Mouse (Mus musculus) G1E (cell line): ENCODE results near the gene Capzb. TPM values are rescaled to one million over a fixed set of nuclear protein-coding genes. Genes with fewer than 3 reads are reported as not detected.

Experiments used
- ATAC-seq: 2 replicates; pipeline ENCODE4 v1.8.0; 2016; ENCODE audit warnings: mild to moderate bottlenecking; ENCODE audit not compliant: insufficient number of reproducible peaks, poor library complexity, low FRiP score, severe bottlenecking; ENCODE audit errors: extremely low read depth
- DNase-seq: peaks from one replicate; pipeline ENCODE4 v3.0.0; 2012; ENCODE audit warnings: low spot score
- H3K27me3 ChIP-seq: 2 replicates; pipeline ENCODE4 v1.6.1; 2012; ENCODE audit warnings: mild to moderate bottlenecking, low read length, inconsistent platforms; ENCODE audit not compliant: insufficient read depth
- H3K36me3 ChIP-seq: replicated peaks from 2 replicates; pipeline ENCODE3; 2012; ENCODE audit warnings: mild to moderate bottlenecking, inconsistent platforms
- H3K4me1 ChIP-seq: 2 replicates; pipeline ENCODE4 v1.6.1; 2012; ENCODE audit warnings: low read depth, low read length, inconsistent platforms, mixed read lengths; ENCODE audit not compliant: insufficient read depth
- H3K4me3 ChIP-seq: 2 replicates; pipeline ENCODE4 v1.5.1; 2012; ENCODE audit warnings: low read depth, mild to moderate bottlenecking, inconsistent platforms, low read length, moderate library complexity, mixed read lengths
- H3K9me3 ChIP-seq: replicated peaks from 2 replicates; pipeline ENCODE4 v1.6.1; 2012; ENCODE audit warnings: inconsistent platforms
- CTCF ChIP-seq: IDR thresholded peaks from 2 replicates; pipeline ENCODE4 v1.5.1; 2012; ENCODE audit warnings: low read depth, low read length, inconsistent platforms, mixed read lengths
- GATA1 ChIP-seq: IDR thresholded peaks from 2 replicates; pipeline ENCODE4 v1.6.1; 2012; ENCODE audit warnings: borderline replicate concordance, low read length, inconsistent platforms, mixed read lengths
- GATA2 ChIP-seq: IDR thresholded peaks from 2 replicates; pipeline ENCODE4 v1.6.1; 2012; ENCODE audit warnings: low read depth, low read length, inconsistent platforms, borderline replicate concordance
- POLR2AphosphoS5 ChIP-seq: IDR thresholded peaks from 2 replicates; pipeline ENCODE4 v1.6.1; 2012; ENCODE audit warnings: low read depth, low read length, inconsistent platforms; ENCODE audit not compliant: insufficient replicate concordance
- TAL1 ChIP-seq: conservative IDR thresholded peaks from 2 replicates; pipeline ENCODE4 v1.6.1; 2012; ENCODE audit warnings: low read depth, low read length, inconsistent platforms, mixed read lengths
- polyA plus RNA-seq: library from polyadenylated mRNA; stranded (reverse); fragments of >175 nt; gene quantifications from 2 replicates; pipeline ENCODE4 v1.2.3, GENCODE M21; 2012
- total RNA-seq, 2 experiments: library from RNA; stranded (forward) in 1 of 2; stranded (reverse) in 1 of 2; fragments of 200-1000 nt in 1 of 2; fragments of >200 nt in 1 of 2; fragmentation: Nextera tagmentation in 1 of 2; gene quantifications; 2 replicates each; pipeline ENCODE4 v1.2.3; 2014 to 2017

The Capzb gene
- total and polyA plus RNA-seq, 3 experiments: 91.8 to 310 (median 110) TPM

GRCm38 (mm10) chr4:139330605-139331004 lies 137.9 kb downstream of the Capzb start:
- ATAC-seq: peak; percentile 83
- DNase-seq: peak; percentile 70
- H3K4me1 ChIP-seq: peaks cover 49% of the 10 kb centered on the region

GRCm38 (mm10) chr4:139334631-139335295 lies 142.1 kb downstream of the Capzb start:
- ATAC-seq (no peak), DNase-seq (no peak)
- peaks cover 15% of the 10 kb centered on the region for H3K36me3 ChIP-seq
- H3K4me1 ChIP-seq: peaks cover 69% of the 10 kb centered on the region
- no peaks in the 10 kb centered on the region for H3K9me3 ChIP-seq
- peak overlapping the region; percentile 30; the same call in 1 of the 2 replicates for H3K4me3 ChIP-seq
- no peaks in the 10 kb centered on the region for H3K27me3 ChIP-seq
- TF ChIP-seq TAL1 (no peak), POLR2AphosphoS5 (no peak), CTCF (no peak), GATA2 (no peak), GATA1 (no peak)

More at GRCm38 (mm10) chr4:139330605-139331004, 137.9 kb downstream of the Capzb start:
- Histone ChIP-seq H3K36me3 (peaks cover 15% of the 10 kb centered on the region), H3K4me3 (peak overlapping the region; percentile 71), H3K9me3 (no peaks in the 10 kb centered on the region), H3K27me3 (no peaks in the 10 kb centered on the region)
- peak; percentile 38; the same call in 1 of the 2 replicates for TF ChIP-seq CTCF
- no peak for TF ChIP-seq GATA1
- no peak for TF ChIP-seq GATA2

GRCm38 (mm10) chr4:139335507-139335906 lies 142.8 kb downstream of the Capzb start:
- no peaks in the 10 kb centered on the region for H3K9me3 ChIP-seq
- H3K27me3 ChIP-seq: no peaks in the 10 kb centered on the region
- H3K4me3 ChIP-seq: peak overlapping the region; percentile 30; the same call in 1 of the 2 replicates
- peaks cover 67% of the 10 kb centered on the region for H3K4me1 ChIP-seq
- DNase-seq (peak; percentile 91), ATAC-seq (peak; percentile 79)
- peaks cover 15% of the 10 kb centered on the region for H3K36me3 ChIP-seq
- TF ChIP-seq CTCF (no peak), TAL1 (peak; percentile 89)

GRCm38 (mm10) chr4:139336822-139337483 lies 144.3 kb downstream of the Capzb start:
- Histone ChIP-seq H3K4me3 (peak overlapping the region; percentile 89), H3K27me3 (no peaks in the 10 kb centered on the region), H3K36me3 (peaks cover 15% of the 10 kb centered on the region), H3K9me3 (no peaks in the 10 kb centered on the region), H3K4me1 (peaks cover 52% of the 10 kb centered on the region)
- TF ChIP-seq CTCF (peak; percentile 87), GATA2 (no peak)
- peak; percentile 64 for ATAC-seq
- DNase-seq: peak; percentile 52

- ATAC-seq: no peak
- Histone ChIP-seq H3K4me1 (peaks cover 46% of the 10 kb centered on the region), H3K36me3 (peaks cover 8% of the 10 kb centered on the region), H3K27me3 (no peaks in the 10 kb centered on the region), H3K9me3 (no peaks in the 10 kb centered on the region), H3K4me3 (no peak overlapping the region)
- DNase-seq: no peak
- no peak for TF ChIP-seq CTCF
- no peak for TF ChIP-seq TAL1
- TF ChIP-seq GATA2: no peak
- TF ChIP-seq POLR2AphosphoS5: no peak
- TF ChIP-seq GATA1: no peak
These were observed 145.4 kb downstream of the Capzb start for GRCm38 (mm10) chr4:139338145-139338544.

GRCm38 (mm10) chr4:139340835-139341234 lies 148.1 kb downstream of the Capzb start:
- Histone ChIP-seq H3K4me3 (no peak overlapping the region), H3K4me1 (peaks cover 27% of the 10 kb centered on the region), H3K27me3 (no peaks in the 10 kb centered on the region), H3K9me3 (no peaks in the 10 kb centered on the region), H3K36me3 (peaks cover 28% of the 10 kb centered on the region)
- no peak for DNase-seq
- TF ChIP-seq CTCF: no peak
- no peak for TF ChIP-seq GATA2
- TF ChIP-seq POLR2AphosphoS5: no peak
- ATAC-seq: no peak

Other genes starting within 250 kb of the Capzb start
- not detected in 2 replicates for gene Rnf186, start 225.8 kb upstream of the Capzb start, total RNA-seq (2014; fragmentation: Nextera tagmentation)
- gene Rnf186, start 225.8 kb upstream of the Capzb start, total RNA-seq (2017): 0.12 and 0.27 TPM in 2 replicates
- not detected in 2 replicates for gene Rnf186, start 225.8 kb upstream of the Capzb start, polyA plus RNA-seq
- gene Tmco4, start 220.0 kb upstream of the Capzb start, total RNA-seq (2014; fragmentation: Nextera tagmentation): 8.8 and 11.6 TPM in 2 replicates
- gene Tmco4, start 220.0 kb upstream of the Capzb start, total RNA-seq (2017): 16.3 and 16.5 TPM in 2 replicates
- gene Tmco4, start 220.0 kb upstream of the Capzb start, polyA plus RNA-seq: 17.1 and 19.8 TPM in 2 replicates
- gene Htr6, start 117.3 kb upstream of the Capzb start, total RNA-seq (2014; fragmentation: Nextera tagmentation): not detected in 2 replicates
- 0.06 TPM in 1 of 2 replicates, not detected in the other for gene Htr6, start 117.3 kb upstream of the Capzb start, total RNA-seq (2017)
- gene Htr6, start 117.3 kb upstream of the Capzb start, polyA plus RNA-seq: not detected in 2 replicates
- not detected in 2 replicates for gene Nbl1, start 99.9 kb upstream of the Capzb start, total RNA-seq (2014; fragmentation: Nextera tagmentation)
- gene Nbl1, start 99.9 kb upstream of the Capzb start, total RNA-seq (2017): 0.11 TPM in 1 of 2 replicates, not detected in the other
- gene Nbl1, start 99.9 kb upstream of the Capzb start, polyA plus RNA-seq: 0.05 and 0.18 TPM in 2 replicates
- 342 and 377 TPM in 2 replicates for gene Minos1, start 61.8 kb upstream of the Capzb start, total RNA-seq (2014; fragmentation: Nextera tagmentation)
- gene Minos1, start 61.8 kb upstream of the Capzb start, total RNA-seq (2017): 323 and 338 TPM in 2 replicates
- 11.9 and 12.8 TPM in 2 replicates for gene Minos1, start 61.8 kb upstream of the Capzb start, polyA plus RNA-seq
- 4.3 and 6.8 TPM in 2 replicates for gene Pqlc2, start 117.8 kb downstream of the Capzb start, total RNA-seq (2014; fragmentation: Nextera tagmentation)
- 11.8 and 14.0 TPM in 2 replicates for gene Pqlc2, start 117.8 kb downstream of the Capzb start, total RNA-seq (2017)
- gene Pqlc2, start 117.8 kb downstream of the Capzb start, polyA plus RNA-seq: 3.8 and 4.4 TPM in 2 replicates
- 7.8 and 13.2 TPM in 2 replicates for gene Akr7a5, start 117.8 kb downstream of the Capzb start, total RNA-seq (2014; fragmentation: Nextera tagmentation)
- 13.8 and 19.1 TPM in 2 replicates for gene Akr7a5, start 117.8 kb downstream of the Capzb start, total RNA-seq (2017)
- 57.3 and 64.0 TPM in 2 replicates for gene Akr7a5, start 117.8 kb downstream of the Capzb start, polyA plus RNA-seq
- 60.7 and 78.4 TPM in 2 replicates for gene Mrto4, start 159.7 kb downstream of the Capzb start, total RNA-seq (2014; fragmentation: Nextera tagmentation)
- 65.6 and 75.9 TPM in 2 replicates for gene Mrto4, start 159.7 kb downstream of the Capzb start, total RNA-seq (2017)
- 68.6 and 97.0 TPM in 2 replicates for gene Mrto4, start 159.7 kb downstream of the Capzb start, polyA plus RNA-seq
- gene Emc1, start 159.7 kb downstream of the Capzb start, total RNA-seq (2014; fragmentation: Nextera tagmentation): 21.4 and 26.9 TPM in 2 replicates
- gene Emc1, start 159.7 kb downstream of the Capzb start, total RNA-seq (2017): 20.3 and 20.8 TPM in 2 replicates
- gene Emc1, start 159.7 kb downstream of the Capzb start, polyA plus RNA-seq: 5.3 and 9.4 TPM in 2 replicates
- 386 and 393 TPM in 2 replicates for gene Ubr4, start 159.7 kb downstream of the Capzb start, total RNA-seq (2014; fragmentation: Nextera tagmentation)
- gene Ubr4, start 159.7 kb downstream of the Capzb start, total RNA-seq (2017): 62.2 and 68.1 TPM in 2 replicates
- 67.8 and 132 TPM in 2 replicates for gene Ubr4, start 159.7 kb downstream of the Capzb start, polyA plus RNA-seq